Mouse (Mus musculus): ENCODE measurements around the gene Asphd1. TPM values are rescaled to one million over a fixed set of nuclear protein-coding genes. Genes with fewer than 3 reads are reported as not detected.

Gene Asphd1
- not detected in 2 replicates for polyA plus RNA-seq (2012; ENCODE audit: low replicate concordance)

DNA sequence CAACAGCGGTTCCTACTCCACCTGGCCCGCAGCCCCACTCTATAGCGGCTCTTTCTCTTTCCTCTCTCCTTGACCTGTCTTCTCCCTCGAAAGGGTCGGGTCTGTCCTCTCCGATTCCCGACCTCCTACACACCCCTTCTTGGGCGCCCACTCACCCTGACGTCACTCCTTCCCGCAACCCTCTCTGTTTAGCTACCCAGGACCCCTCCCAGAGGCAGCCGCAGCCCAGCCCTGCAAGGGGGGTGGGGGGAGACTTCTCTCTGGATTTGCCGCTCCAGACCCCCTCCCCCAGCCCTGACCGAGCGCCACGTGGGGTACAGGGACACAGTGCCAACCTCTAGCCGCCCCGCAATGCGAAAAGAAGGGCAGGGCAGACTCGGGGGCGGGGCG lies at the start of gene Asphd1:
TSS of gene Asphd1 (minus strand) at position 180 of the 390 bp plus-strand sequence.

DNA sequence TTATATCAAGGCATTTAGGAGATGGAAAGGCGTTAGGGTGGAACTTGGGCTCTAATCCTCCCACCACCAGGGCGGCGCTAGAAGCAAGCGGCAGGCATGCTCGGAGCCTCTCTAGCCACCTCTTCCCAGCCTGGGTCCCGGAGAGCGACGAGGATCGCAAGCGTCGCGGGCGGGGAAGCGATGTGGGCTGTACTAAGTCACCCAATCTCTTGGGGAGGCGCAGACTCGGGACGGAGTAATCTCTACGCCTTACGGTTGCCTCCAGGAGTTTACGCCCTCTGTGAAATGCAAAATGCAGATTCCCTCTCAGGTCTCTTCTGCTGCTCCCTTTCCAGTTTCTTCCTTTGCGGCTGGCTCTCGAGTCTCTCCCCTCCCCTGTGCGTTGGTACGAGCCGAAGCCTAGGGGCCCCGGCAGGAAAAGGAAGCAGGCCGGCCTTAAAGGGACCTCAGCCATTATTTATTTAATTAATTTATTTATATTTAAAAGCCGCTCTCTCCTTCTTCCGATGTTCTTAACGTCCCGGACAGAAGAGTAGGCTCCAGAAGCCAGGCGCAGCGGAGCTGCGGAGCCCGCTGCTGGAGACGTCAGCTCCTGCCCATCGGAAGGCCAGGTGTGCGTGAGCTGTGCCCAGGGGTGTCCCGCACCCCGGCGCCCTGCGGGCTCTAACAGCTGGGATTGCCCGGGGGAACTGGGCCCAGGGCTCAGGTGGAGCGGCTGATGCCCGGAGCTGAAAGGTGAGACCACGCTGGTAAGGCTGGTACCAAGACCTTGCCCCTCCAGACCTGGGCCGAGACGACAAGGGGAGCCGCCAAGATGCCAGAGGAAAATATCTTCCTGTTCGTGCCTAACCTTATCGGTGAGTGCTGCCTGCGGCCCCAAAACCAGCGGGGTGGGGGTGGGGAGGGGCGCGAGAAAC lies 26.8 kb upstream of the Asphd1 start, which contains the start of gene Cdiptos:
TSS of gene Cdiptos (minus strand) at position 149 of the 917 bp plus-strand sequence.

DNA sequence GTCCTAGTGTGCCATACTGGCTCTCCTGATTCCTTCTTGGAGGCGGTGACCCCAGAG lies 26.3 kb upstream of the Asphd1 start, which contains the start of gene Cdipt:
TSS of gene Cdipt (plus strand) at position 22 of the 57 bp plus-strand sequence.

DNA sequence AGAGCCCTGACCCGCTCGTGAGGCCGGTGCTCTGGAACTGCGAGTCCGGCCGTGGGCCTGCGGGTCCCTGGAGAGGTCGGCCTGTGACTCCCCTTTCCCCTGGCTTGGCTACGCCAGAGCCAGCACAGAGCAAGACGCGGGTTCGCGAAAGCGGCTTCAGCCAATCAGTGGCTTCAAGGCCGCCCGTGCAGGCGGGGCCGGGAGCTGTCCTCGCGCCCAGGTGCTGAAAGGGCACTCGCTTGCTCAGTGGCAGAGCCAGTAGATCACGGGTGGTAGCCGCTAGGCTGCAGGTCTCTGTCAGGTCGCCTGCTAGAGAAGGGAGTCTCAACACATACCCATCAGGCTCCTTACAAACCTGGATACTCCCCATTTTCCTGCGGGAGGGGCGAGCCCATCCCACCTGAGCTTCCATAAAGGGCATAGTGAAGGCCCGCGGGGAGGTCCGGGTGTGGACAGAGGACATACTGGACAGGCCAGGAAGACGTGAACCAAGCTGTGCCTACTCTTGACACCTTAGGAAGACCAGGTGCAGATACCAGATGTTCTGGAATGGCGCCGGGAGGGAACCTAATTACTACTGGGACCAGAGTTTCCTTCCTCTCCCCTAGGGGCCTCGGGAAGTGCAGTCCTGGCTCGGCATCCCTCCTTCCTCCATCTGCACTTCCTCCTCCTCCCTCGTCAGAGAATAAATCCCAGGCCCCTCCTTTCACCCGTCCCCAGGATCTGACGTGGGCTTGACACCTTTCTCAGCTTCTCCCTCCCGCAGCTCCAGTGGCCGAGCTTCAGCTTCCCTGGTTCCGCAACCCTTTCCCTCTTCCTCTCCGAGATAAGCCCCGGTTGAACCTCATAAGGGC lies 638 bp upstream of the Asphd1 start, which contains the start of gene Sez6l2:
TSS of gene Sez6l2 (plus strand) at position 771 of the 854 bp plus-strand sequence.

DNA sequence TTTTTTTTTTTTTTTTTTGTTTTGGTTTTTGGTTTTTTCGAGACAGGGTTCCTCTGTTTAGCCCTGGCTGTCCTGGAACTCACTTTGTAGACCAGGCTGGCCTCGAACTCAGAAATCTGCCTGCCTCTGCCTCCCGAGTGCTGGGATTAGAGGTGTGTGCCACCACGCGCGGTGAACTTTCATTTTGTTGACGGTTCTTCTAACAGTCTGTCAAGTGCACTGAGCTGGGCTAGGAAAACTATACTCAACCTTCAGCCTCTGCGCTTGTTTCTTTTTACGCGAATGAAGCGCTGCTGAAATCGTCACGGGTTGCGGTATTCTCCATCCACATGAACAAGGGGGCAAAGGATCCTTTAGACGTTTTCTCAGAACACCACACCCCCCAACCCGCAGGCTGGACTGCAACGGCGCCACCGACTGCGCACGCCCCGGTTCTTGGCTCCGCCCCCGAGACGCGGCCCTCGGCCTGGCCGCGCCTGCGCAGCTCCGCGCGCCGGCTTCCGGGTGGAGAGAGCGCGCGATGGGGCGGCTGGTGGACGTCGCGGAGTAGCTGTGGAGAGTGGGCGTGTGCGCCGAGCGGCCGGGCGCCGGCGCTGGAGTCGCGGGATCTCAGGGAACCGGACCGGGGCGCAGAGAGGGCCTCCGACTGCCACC lies 20.9 kb downstream of the Asphd1 start, which contains the start of gene Kctd13:
TSS of gene Kctd13 (plus strand) at position 496 of the 654 bp plus-strand sequence.

DNA sequence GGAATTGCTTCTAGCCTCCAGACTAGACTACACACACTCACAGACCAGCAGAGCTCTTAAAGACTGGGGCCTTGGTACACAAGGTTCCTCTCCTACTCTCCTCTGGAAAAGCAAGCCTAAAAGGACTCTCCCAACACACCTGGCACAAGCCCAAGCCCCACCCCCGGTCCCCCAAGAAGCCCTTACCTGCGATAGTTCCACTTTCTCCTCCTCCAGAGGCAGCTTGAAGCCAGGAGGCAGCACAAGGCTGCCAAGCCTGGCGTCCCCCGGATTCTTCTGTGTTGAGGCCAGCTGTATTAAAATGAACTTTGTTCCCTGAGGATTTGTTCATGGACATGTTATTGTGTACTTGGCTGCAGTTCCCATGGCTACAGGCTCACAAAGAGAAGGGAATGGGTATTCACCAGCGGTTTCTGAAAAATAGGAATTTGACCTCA lies 26.7 kb downstream of the Asphd1 start, which contains the start of gene Tmem219:
TSS of gene Tmem219 (minus strand) at position 294 of the 437 bp plus-strand sequence.

Other genes starting within 250 kb of the Asphd1 start
- 287 and 313 TPM in 2 replicates for gene Coro1a, start 241.8 kb downstream of the Asphd1 start, polyA plus RNA-seq (2012; ENCODE audit: low replicate concordance)
- gene Mapk3, start 190.0 kb downstream of the Asphd1 start, polyA plus RNA-seq (2012; ENCODE audit: low replicate concordance): 115 and 138 TPM in 2 replicates
- gene Gdpd3, start 183.2 kb downstream of the Asphd1 start, polyA plus RNA-seq (2012; ENCODE audit: low replicate concordance): 0.77 and 2.4 TPM in 2 replicates
- 188 and 399 TPM in 2 replicates for gene Ypel3, start 172.6 kb downstream of the Asphd1 start, polyA plus RNA-seq (2012; ENCODE audit: low replicate concordance)
- gene Tbx6, start 168.1 kb downstream of the Asphd1 start, polyA plus RNA-seq (2012; ENCODE audit: low replicate concordance): 8.3 and 13.4 TPM in 2 replicates
- 129 and 143 TPM in 2 replicates for gene Ppp4c, start 157.1 kb downstream of the Asphd1 start, polyA plus RNA-seq (2012; ENCODE audit: low replicate concordance)
- 1.5 and 3.9 TPM in 2 replicates for gene Fam57b, start 151.9 kb downstream of the Asphd1 start, polyA plus RNA-seq (2012; ENCODE audit: low replicate concordance)
- gene 4930451I11Rik, start 117.9 kb downstream of the Asphd1 start, polyA plus RNA-seq (2012; ENCODE audit: low replicate concordance): not detected in 2 replicates
- gene Doc2a, start 102.2 kb downstream of the Asphd1 start, polyA plus RNA-seq (2012; ENCODE audit: low replicate concordance): not detected in 2 replicates
- 80.7 and 110 TPM in 2 replicates for gene Hirip3, start 87.6 kb downstream of the Asphd1 start, polyA plus RNA-seq (2012; ENCODE audit: low replicate concordance)
- 1,584 and 1,973 TPM in 2 replicates for gene Ino80e, start 87.2 kb downstream of the Asphd1 start, polyA plus RNA-seq (2012; ENCODE audit: low replicate concordance)
- gene Taok2, start 64.9 kb downstream of the Asphd1 start, polyA plus RNA-seq (2012; ENCODE audit: low replicate concordance): 249 and 381 TPM in 2 replicates
- gene Tmem219, start 26.7 kb downstream of the Asphd1 start, polyA plus RNA-seq (2012; ENCODE audit: low replicate concordance): 61.9 and 90.6 TPM in 2 replicates
- gene Kctd13, start 20.7 kb downstream of the Asphd1 start, polyA plus RNA-seq (2012; ENCODE audit: low replicate concordance): 31.6 and 58.9 TPM in 2 replicates
- 1.1 and 3.1 TPM in 2 replicates for gene Sez6l2, start 981 bp upstream of the Asphd1 start, polyA plus RNA-seq (2012; ENCODE audit: low replicate concordance)
- gene Cdipt, start 26.3 kb upstream of the Asphd1 start, polyA plus RNA-seq (2012; ENCODE audit: low replicate concordance): 99.0 and 127 TPM in 2 replicates
- 0.24 TPM in 1 of 2 replicates, not detected in the other for gene Cdiptos, start 26.5 kb upstream of the Asphd1 start, polyA plus RNA-seq (2012; ENCODE audit: low replicate concordance)
- gene Mvp, start 65.0 kb upstream of the Asphd1 start, polyA plus RNA-seq (2012; ENCODE audit: low replicate concordance): 12.2 and 16.3 TPM in 2 replicates
- not detected in 2 replicates for gene Pagr1b, start 66.9 kb upstream of the Asphd1 start, polyA plus RNA-seq (2012; ENCODE audit: low replicate concordance)
- 0.99 and 28.8 TPM in 2 replicates for gene Pagr1a, start 67.8 kb upstream of the Asphd1 start, polyA plus RNA-seq (2012; ENCODE audit: low replicate concordance)
- gene Gm42742, start 71.5 kb upstream of the Asphd1 start, polyA plus RNA-seq (2012; ENCODE audit: low replicate concordance): 89.5 and 197 TPM in 2 replicates
- 0.20 and 7.0 TPM in 2 replicates for gene Prrt2, start 71.6 kb upstream of the Asphd1 start, polyA plus RNA-seq (2012; ENCODE audit: low replicate concordance)
- gene Maz, start 77.5 kb upstream of the Asphd1 start, polyA plus RNA-seq (2012; ENCODE audit: low replicate concordance): 992 and 1,684 TPM in 2 replicates
- gene Kif22, start 92.9 kb upstream of the Asphd1 start, polyA plus RNA-seq (2012; ENCODE audit: low replicate concordance): 23.8 and 26.3 TPM in 2 replicates
- not detected in 2 replicates for gene Zg16, start 137.7 kb upstream of the Asphd1 start, polyA plus RNA-seq (2012; ENCODE audit: low replicate concordance)
- gene AI467606, start 141.8 kb upstream of the Asphd1 start, polyA plus RNA-seq (2012; ENCODE audit: low replicate concordance): 99.5 and 130 TPM in 2 replicates
- gene Qprt, start 172.6 kb upstream of the Asphd1 start, polyA plus RNA-seq (2012; ENCODE audit: low replicate concordance): 1.9 and 3.6 TPM in 2 replicates
- 73.3 and 200 TPM in 2 replicates for gene Spn, start 188.2 kb upstream of the Asphd1 start, polyA plus RNA-seq (2012; ENCODE audit: low replicate concordance)
- 55.9 and 67.9 TPM in 2 replicates for gene Cd2bp2, start 246.5 kb upstream of the Asphd1 start, polyA plus RNA-seq (2012; ENCODE audit: low replicate concordance)